Mouse (Mus musculus) urinary bladder, postnatal 0 days (tissue): Measurements from ENCODE around the gene Gprc5b. TPM values are rescaled to one million over a fixed set of nuclear protein-coding genes. Genes with fewer than 3 reads are reported as not detected.

Experiments
- polyA plus RNA-seq: library from polyadenylated mRNA; unstranded; fragments of >200 nt; fragmentation: Nextera tagmentation; extraction: Ambion mirVana; gene quantifications from 2 replicates; pipeline ENCODE4 v1.2.1, GENCODE M21; 2015

Gprc5b gene
- 5.6 and 6.0 TPM in 2 replicates for polyA plus RNA-seq

GRCm38 (mm10) chr7:118995007-118995406 is at the start of gene Gprc5b:
TSS of gene Gprc5b (minus strand) at chr7:118995211.

Other genes starting within 250 kb of the Gprc5b start
- 2.0 and 2.2 TPM in 2 replicates for gene Iqck, start 139.5 kb downstream of the Gprc5b start, polyA plus RNA-seq
- gene Knop1, start 139.0 kb downstream of the Gprc5b start, polyA plus RNA-seq = 54.2 and 56.9 TPM in 2 replicates
- gene Gpr139, start 189.4 kb upstream of the Gprc5b start, polyA plus RNA-seq = not detected in 2 replicates